Mouse (Mus musculus): Measurements from ENCODE around the gene Pitpnm2.

- TF ChIP-seq CTCF (conservative IDR thresholded peaks at IDR 0.05; ENCODE audit: insufficient read depth, insufficient read length, low read depth, low read length) (no peak), POLR2A (IDR thresholded peaks at IDR 0.05; ENCODE audit: low read depth, low read length) (no peak)
Observed at GRCm38 (mm10) chr5:124175138-124175537, 74.4 kb downstream of the Pitpnm2 start.
